Mouse (Mus musculus): ENCODE data around the gene Jdp2. TPM values are rescaled to one million over a fixed set of nuclear protein-coding genes. Genes with fewer than 3 reads are reported as not detected.

The Jdp2 gene
- 8.5 and 15.9 TPM in 2 replicates for total RNA-seq (2012; rRNA removed)

GRCm38 (mm10) chr12:85598611-85599477 is at the start of gene Jdp2:
Jdp2 (plus strand) TSS chr12:85599027.
- Histone ChIP-seq H3K9me3 (ENCODE audit: control insufficient read depth, insufficient read depth, low read depth, low read length) (no peaks in the 10 kb centered on the region), H3K4me3 (ENCODE audit: insufficient read depth in 1 of 2, low read depth in 1 of 2, low read length in 2 of 2, poor library complexity in 1 of 2, severe bottlenecking in 1 of 2) (peak within 1 kb of the TSS; percentile 82 to 90), H3K36me3 (ENCODE audit: control insufficient read depth, insufficient read depth, low read length, poor library complexity, severe bottlenecking) (no peaks in the 10 kb centered on the region), H3K27ac (ENCODE audit: insufficient read depth, low read depth, low read length, poor library complexity, severe bottlenecking) (no peak within 1 kb of the TSS), H3K4me1 (ENCODE audit: control insufficient read depth in 2 of 2, insufficient read depth in 2 of 2, low read length in 2 of 2, poor library complexity in 1 of 2) (peaks cover 0 to 4% of the 10 kb centered on the region in 2 experiments; a peak in 1 of 4 replicates), H3K9ac (ENCODE audit: insufficient read depth, low read depth, low read length, poor library complexity, severe bottlenecking) (peak within 1 kb of the TSS; percentile 70)
- TF ChIP-seq MAFK (IDR thresholded peaks at IDR 0.05; ENCODE audit: insufficient read depth, low read depth, low read length): no peak
- TF ChIP-seq HCFC1 (IDR thresholded peaks at IDR 0.05; ENCODE audit: borderline replicate concordance, insufficient read depth, low read length): no peak
- TF ChIP-seq CHD2 (IDR thresholded peaks at IDR 0.05; ENCODE audit: low read depth, low read length): no peak
- no peak for TF ChIP-seq ZNF384 (IDR thresholded peaks at IDR 0.05; ENCODE audit: low read depth, low read length)
- no peak for TF ChIP-seq ZC3H11A (IDR thresholded peaks at IDR 0.05; ENCODE audit: borderline replicate concordance, low read depth, low read length)
- no peak for DNase-seq (ENCODE audit: low read depth, low spot score)
- in situ Hi-C loops (cut with MboI; ENCODE audit: low sequenced_read_pairs in 2 of 2, unreplicated experiment in 2 of 2): no loop called here

- no peak for TF ChIP-seq ZC3H11A (IDR thresholded peaks at IDR 0.05; ENCODE audit: borderline replicate concordance, low read depth, low read length)
- TF ChIP-seq HCFC1 (IDR thresholded peaks at IDR 0.05; ENCODE audit: borderline replicate concordance, insufficient read depth, low read length): no peak
- TF ChIP-seq ZNF384 (IDR thresholded peaks at IDR 0.05; ENCODE audit: low read depth, low read length): no peak
- TF ChIP-seq MAFK (IDR thresholded peaks at IDR 0.05; ENCODE audit: insufficient read depth, low read depth, low read length): no peak
- TF ChIP-seq CHD2 (IDR thresholded peaks at IDR 0.05; ENCODE audit: low read depth, low read length): no peak
- H3K9me3 ChIP-seq (ENCODE audit: control insufficient read depth, insufficient read depth, low read depth, low read length): no peaks in the 10 kb centered on the region
- no peaks in the 10 kb centered on the region for H3K36me3 ChIP-seq (ENCODE audit: control insufficient read depth, insufficient read depth, low read length, poor library complexity, severe bottlenecking)
- in situ Hi-C loops (cut with MboI; ENCODE audit: low sequenced_read_pairs in 2 of 2, unreplicated experiment in 2 of 2): no loop called here
- H3K27ac ChIP-seq (ENCODE audit: insufficient read depth, low read depth, low read length, poor library complexity, severe bottlenecking): no peak overlapping the region
- no peak overlapping the region for H3K9ac ChIP-seq (ENCODE audit: insufficient read depth, low read depth, low read length, poor library complexity, severe bottlenecking)
- no peak for DNase-seq (ENCODE audit: low read depth, low spot score)
- no peaks in the 10 kb centered on the region for H3K4me1 ChIP-seq (ENCODE audit: control insufficient read depth in 2 of 2, insufficient read depth in 2 of 2, low read length in 2 of 2, poor library complexity in 1 of 2)
- no peak overlapping the region for H3K4me3 ChIP-seq (ENCODE audit: insufficient read depth in 1 of 2, low read depth in 1 of 2, low read length in 2 of 2, poor library complexity in 1 of 2, severe bottlenecking in 1 of 2)
Observed at GRCm38 (mm10) chr12:85549661-85550060, 49.2 kb upstream of the Jdp2 start.

GRCm38 (mm10) chr12:85550435-85550834 is 48.4 kb upstream of the Jdp2 start:
- no peaks in the 10 kb centered on the region for H3K4me1 ChIP-seq (ENCODE audit: control insufficient read depth in 2 of 2, insufficient read depth in 2 of 2, low read length in 2 of 2, poor library complexity in 1 of 2)
- in situ Hi-C loops (cut with MboI; ENCODE audit: low sequenced_read_pairs in 2 of 2, unreplicated experiment in 2 of 2): no loop called here
- DNase-seq (ENCODE audit: low read depth, low spot score): no peak
- no peaks in the 10 kb centered on the region for H3K9me3 ChIP-seq (ENCODE audit: control insufficient read depth, insufficient read depth, low read depth, low read length)
- H3K27ac ChIP-seq (ENCODE audit: insufficient read depth, low read depth, low read length, poor library complexity, severe bottlenecking): no peak overlapping the region
- H3K4me3 ChIP-seq (ENCODE audit: insufficient read depth in 1 of 2, low read depth in 1 of 2, low read length in 2 of 2, poor library complexity in 1 of 2, severe bottlenecking in 1 of 2): no peak overlapping the region
- H3K36me3 ChIP-seq (ENCODE audit: control insufficient read depth, insufficient read depth, low read length, poor library complexity, severe bottlenecking): no peaks in the 10 kb centered on the region
- no peak overlapping the region for H3K9ac ChIP-seq (ENCODE audit: insufficient read depth, low read depth, low read length, poor library complexity, severe bottlenecking)
- TF ChIP-seq ZNF384 (IDR thresholded peaks at IDR 0.05; ENCODE audit: low read depth, low read length) (no peak), ZC3H11A (IDR thresholded peaks at IDR 0.05; ENCODE audit: borderline replicate concordance, low read depth, low read length) (no peak), MAFK (IDR thresholded peaks at IDR 0.05; ENCODE audit: insufficient read depth, low read depth, low read length) (no peak), CHD2 (IDR thresholded peaks at IDR 0.05; ENCODE audit: low read depth, low read length) (no peak), HCFC1 (IDR thresholded peaks at IDR 0.05; ENCODE audit: borderline replicate concordance, insufficient read depth, low read length) (no peak)

- Histone ChIP-seq H3K27ac (ENCODE audit: insufficient read depth, low read depth, low read length, poor library complexity, severe bottlenecking) (no peak overlapping the region), H3K4me3 (ENCODE audit: insufficient read depth in 1 of 2, low read depth in 1 of 2, low read length in 2 of 2, poor library complexity in 1 of 2, severe bottlenecking in 1 of 2) (no peak overlapping the region), H3K36me3 (ENCODE audit: control insufficient read depth, insufficient read depth, low read length, poor library complexity, severe bottlenecking) (no peaks in the 10 kb centered on the region), H3K9ac (ENCODE audit: insufficient read depth, low read depth, low read length, poor library complexity, severe bottlenecking) (no peak overlapping the region), H3K4me1 (ENCODE audit: control insufficient read depth in 2 of 2, insufficient read depth in 2 of 2, low read length in 2 of 2, poor library complexity in 1 of 2) (no peaks in the 10 kb centered on the region), H3K9me3 (ENCODE audit: control insufficient read depth, insufficient read depth, low read depth, low read length) (no peaks in the 10 kb centered on the region)
- DNase-seq (ENCODE audit: low read depth, low spot score): no peak
- TF ChIP-seq MAFK (IDR thresholded peaks at IDR 0.05; ENCODE audit: insufficient read depth, low read depth, low read length) (no peak), ZNF384 (IDR thresholded peaks at IDR 0.05; ENCODE audit: low read depth, low read length) (no peak), ZC3H11A (IDR thresholded peaks at IDR 0.05; ENCODE audit: borderline replicate concordance, low read depth, low read length) (no peak), HCFC1 (IDR thresholded peaks at IDR 0.05; ENCODE audit: borderline replicate concordance, insufficient read depth, low read length) (no peak), CHD2 (IDR thresholded peaks at IDR 0.05; ENCODE audit: low read depth, low read length) (no peak)
- in situ Hi-C loops (cut with MboI; ENCODE audit: low sequenced_read_pairs in 2 of 2, unreplicated experiment in 2 of 2): no loop called here
Observed at GRCm38 (mm10) chr12:85559299-85559698, 39.5 kb upstream of the Jdp2 start.
